Mouse (Mus musculus): ENCODE results near the gene Msx3. TPM values are rescaled to one million over a fixed set of nuclear protein-coding genes. Genes with fewer than 3 reads are reported as not detected.

The Msx3 gene
- polyA plus RNA-seq, 1 experiment from 2014 or later: not detected

- Histone ChIP-seq H3K4me2 (no peak overlapping the region), H3K9me3 (replicated peaks) (no peaks in the 10 kb centered on the region), H3K4me3 (no peak overlapping the region), H3K4me1 (replicated peaks) (no peaks in the 10 kb centered on the region), H3K27ac (no peak overlapping the region), H3K9ac (no peak overlapping the region), H3K27me3 (no peaks in the 10 kb centered on the region), H3K36me3 (peaks cover 16% of the 10 kb centered on the region; the same call in 1 of the 2 replicates)
- 95% methylated on average over 17 of the region's 17 CpGs for WGBS
- ATAC-seq (replicated peaks; ENCODE audit: insufficient number of reproducible peaks, insufficient read depth, low FRiP score, low read depth): no peak
These were observed 37.6 kb downstream of the Msx3 start for GRCm38 (mm10) chr7:140011336-140011735.

DNA sequence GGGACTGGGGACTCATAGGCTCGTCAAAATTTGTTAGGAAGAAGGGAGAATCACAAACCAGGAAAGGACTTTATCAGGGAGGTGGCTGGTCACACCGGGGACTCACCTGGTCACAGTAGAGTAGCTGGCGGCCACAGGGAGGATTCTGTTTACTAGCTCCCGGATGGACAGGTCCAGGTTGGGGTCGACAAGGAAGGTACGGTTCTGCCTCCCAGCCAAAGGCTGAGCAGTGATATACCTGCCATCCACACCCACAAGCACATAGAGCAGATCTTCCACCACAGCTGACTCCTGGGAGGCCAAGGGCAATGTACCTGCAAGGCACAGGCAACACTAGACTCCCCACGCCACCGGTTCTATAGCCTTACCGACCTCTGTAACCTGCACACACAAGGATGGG lies 41.1 kb downstream of the Msx3 start:
- Histone ChIP-seq H3K9ac (no peak overlapping the region), H3K36me3 (peaks cover 33% of the 10 kb centered on the region), H3K4me3 (no peak overlapping the region), H3K27ac (no peak overlapping the region), H3K4me2 (no peak overlapping the region), H3K9me3 (replicated peaks) (no peaks in the 10 kb centered on the region), H3K27me3 (no peaks in the 10 kb centered on the region), H3K4me1 (replicated peaks) (no peaks in the 10 kb centered on the region)
- no peak for ATAC-seq (replicated peaks; ENCODE audit: insufficient number of reproducible peaks, insufficient read depth, low FRiP score, low read depth)
- WGBS: 92% methylated on average over 9 of the region's 9 CpGs

- Histone ChIP-seq H3K27me3 (no peaks in the 10 kb centered on the region), H3K4me1 (replicated peaks) (no peaks in the 10 kb centered on the region), H3K9me3 (replicated peaks) (no peaks in the 10 kb centered on the region), H3K9ac (no peak overlapping the region), H3K36me3 (peaks cover 38% of the 10 kb centered on the region), H3K4me2 (no peak overlapping the region), H3K4me3 (no peak overlapping the region), H3K27ac (no peak overlapping the region)
- ATAC-seq (replicated peaks; ENCODE audit: insufficient number of reproducible peaks, insufficient read depth, low FRiP score, low read depth): no peak
- 90% methylated on average over 9 of the region's 9 CpGs for WGBS
These were observed 41.9 kb downstream of the Msx3 start for GRCm38 (mm10) chr7:140006861-140007611.

DNA sequence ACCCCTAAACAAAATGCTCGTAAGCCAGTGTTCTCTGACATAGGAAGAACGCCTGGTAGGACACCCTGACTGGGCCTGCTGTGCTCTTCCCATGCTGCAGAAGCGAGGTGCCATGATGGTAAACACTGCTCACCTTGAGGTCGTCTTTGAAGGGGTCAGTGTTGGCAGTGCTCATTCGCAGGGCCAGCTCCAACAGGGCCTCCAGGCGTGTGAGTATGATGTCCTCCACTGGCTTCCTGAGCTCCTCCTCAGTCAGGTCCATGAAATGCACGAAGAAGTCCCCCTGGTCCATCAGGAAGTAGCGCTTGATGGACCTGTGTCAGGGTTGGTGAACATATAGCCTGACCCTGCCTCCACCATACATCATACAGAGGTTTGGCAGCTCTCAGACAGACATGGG lies 44.2 kb downstream of the Msx3 start:
- H3K4me3 ChIP-seq: no peak overlapping the region
- H3K4me2 ChIP-seq: no peak overlapping the region
- H3K9ac ChIP-seq: no peak overlapping the region
- peaks cover 55% of the 10 kb centered on the region for H3K36me3 ChIP-seq
- H3K4me1 ChIP-seq (replicated peaks): no peaks in the 10 kb centered on the region
- no peak for ATAC-seq (replicated peaks; ENCODE audit: insufficient number of reproducible peaks, insufficient read depth, low FRiP score, low read depth)
- 89% methylated on average over 8 of the region's 8 CpGs for WGBS
- no peaks in the 10 kb centered on the region for H3K27me3 ChIP-seq
- no peak overlapping the region for H3K27ac ChIP-seq
- H3K9me3 ChIP-seq (replicated peaks): no peaks in the 10 kb centered on the region

DNA sequence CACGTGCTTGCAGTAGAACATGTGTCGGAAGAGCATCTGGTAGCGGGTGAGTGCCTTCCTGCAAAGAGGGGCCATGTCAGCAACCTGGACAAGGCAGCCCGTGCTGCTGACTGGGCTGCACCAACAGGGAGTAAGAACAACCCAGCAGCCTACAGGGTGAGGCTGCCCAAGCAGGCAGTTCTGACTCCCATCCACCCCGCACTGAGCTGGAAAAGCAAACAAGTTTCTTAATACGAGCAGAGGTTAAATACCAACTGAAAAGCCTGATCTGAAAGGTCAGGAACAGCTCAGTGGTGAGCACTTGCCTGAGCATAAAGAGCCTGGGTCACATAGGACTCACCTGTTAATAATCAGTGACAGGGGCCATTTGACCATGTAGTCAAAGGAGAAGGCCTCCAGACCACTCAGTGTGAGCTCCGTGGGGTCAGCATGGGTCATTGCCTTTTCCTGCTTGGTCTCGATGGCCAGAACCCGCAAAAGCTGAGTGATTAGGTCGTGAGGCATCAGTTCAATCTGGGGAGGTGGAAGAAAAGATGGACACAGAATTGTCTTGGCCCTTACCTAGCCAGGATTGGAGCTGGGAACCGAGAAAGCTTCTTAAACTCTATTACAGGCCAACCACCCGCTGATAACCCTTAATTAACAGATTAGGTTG lies 47.7 kb downstream of the Msx3 start:
- H3K4me3 ChIP-seq: no peak overlapping the region
- H3K27me3 ChIP-seq: no peaks in the 10 kb centered on the region
- ATAC-seq (replicated peaks; ENCODE audit: insufficient number of reproducible peaks, insufficient read depth, low FRiP score, low read depth): no peak
- peaks cover 78% of the 10 kb centered on the region for H3K36me3 ChIP-seq
- H3K27ac ChIP-seq: no peak overlapping the region
- no peak overlapping the region for H3K9ac ChIP-seq
- H3K4me2 ChIP-seq: no peak overlapping the region
- no peaks in the 10 kb centered on the region for H3K4me1 ChIP-seq (replicated peaks)
- WGBS: 80% methylated on average over 12 of the region's 12 CpGs
- H3K9me3 ChIP-seq (replicated peaks): no peaks in the 10 kb centered on the region

GRCm38 (mm10) chr7:139998691-139999350 lies 50.1 kb downstream of the Msx3 start:
- Histone ChIP-seq H3K9ac (no peak overlapping the region), H3K4me1 (replicated peaks) (no peaks in the 10 kb centered on the region), H3K4me3 (no peak overlapping the region), H3K27me3 (no peaks in the 10 kb centered on the region), H3K9me3 (replicated peaks) (no peaks in the 10 kb centered on the region), H3K4me2 (no peak overlapping the region), H3K27ac (no peak overlapping the region), H3K36me3 (peaks cover 67% of the 10 kb centered on the region)
- no peak for ATAC-seq (replicated peaks; ENCODE audit: insufficient number of reproducible peaks, insufficient read depth, low FRiP score, low read depth)
- 91% methylated on average over 13 of the region's 13 CpGs for WGBS

Other genes with a start within 250 kb of the Msx3 start
- 0.81 TPM in 1 of 2 replicates, not detected in the other for gene Adgra1, start 214.9 kb downstream of the Msx3 start, polyA plus RNA-seq (2015; fragmentation: Nextera tagmentation; extraction: Ambion mirVana)
- 0.11 and 0.68 TPM in 2 replicates for gene Kndc1, start 154.4 kb downstream of the Msx3 start, polyA plus RNA-seq (2015; fragmentation: Nextera tagmentation; extraction: Ambion mirVana)
- gene Utf1, start 105.3 kb downstream of the Msx3 start, polyA plus RNA-seq (2015; fragmentation: Nextera tagmentation; extraction: Ambion mirVana): 0.60 TPM in 1 of 2 replicates, not detected in the other
- 0.57 TPM in 1 of 2 replicates, not detected in the other for gene 6430531B16Rik, start 70.3 kb downstream of the Msx3 start, polyA plus RNA-seq (2015; fragmentation: Nextera tagmentation; extraction: Ambion mirVana)
- 1.3 and 3.1 TPM in 2 replicates for gene Adam8, start 56.5 kb downstream of the Msx3 start, polyA plus RNA-seq (2015; fragmentation: Nextera tagmentation; extraction: Ambion mirVana)
- gene Zfp511, start 12.7 kb downstream of the Msx3 start, polyA plus RNA-seq (2015; fragmentation: Nextera tagmentation; extraction: Ambion mirVana): 27.6 and 32.0 TPM in 2 replicates
- 27.4 and 37.0 TPM in 2 replicates for gene Tubgcp2, start 12.4 kb downstream of the Msx3 start, polyA plus RNA-seq (2015; fragmentation: Nextera tagmentation; extraction: Ambion mirVana)
- 0.45 and 0.67 TPM in 2 replicates for gene Caly, start 33.5 kb upstream of the Msx3 start, polyA plus RNA-seq (2015; fragmentation: Nextera tagmentation; extraction: Ambion mirVana)
- gene Prap1, start 44.3 kb upstream of the Msx3 start, polyA plus RNA-seq (2015; fragmentation: Nextera tagmentation; extraction: Ambion mirVana): 0.29 TPM in 1 of 2 replicates, not detected in the other
- 79.5 and 107 TPM in 2 replicates for gene Fuom, start 53.4 kb upstream of the Msx3 start, polyA plus RNA-seq (2015; fragmentation: Nextera tagmentation; extraction: Ambion mirVana)
- 11.1 and 11.7 TPM in 2 replicates for gene Paox, start 66.7 kb upstream of the Msx3 start, polyA plus RNA-seq (2015; fragmentation: Nextera tagmentation; extraction: Ambion mirVana)
- 192 and 217 TPM in 2 replicates for gene Echs1, start 67.4 kb upstream of the Msx3 start, polyA plus RNA-seq (2015; fragmentation: Nextera tagmentation; extraction: Ambion mirVana)
- 27.8 and 33.4 TPM in 2 replicates for gene Mtg1, start 88.5 kb upstream of the Msx3 start, polyA plus RNA-seq (2015; fragmentation: Nextera tagmentation; extraction: Ambion mirVana)
- gene Sprn, start 105.8 kb upstream of the Msx3 start, polyA plus RNA-seq (2015; fragmentation: Nextera tagmentation; extraction: Ambion mirVana): 0.05 and 0.36 TPM in 2 replicates
- not detected in 2 replicates for gene Olfr522, start 115.7 kb upstream of the Msx3 start, polyA plus RNA-seq (2015; fragmentation: Nextera tagmentation; extraction: Ambion mirVana)
- gene Olfr523, start 124.1 kb upstream of the Msx3 start, polyA plus RNA-seq (2015; fragmentation: Nextera tagmentation; extraction: Ambion mirVana): not detected in 2 replicates
- gene Olfr524, start 156.9 kb upstream of the Msx3 start, polyA plus RNA-seq (2015; fragmentation: Nextera tagmentation; extraction: Ambion mirVana): 0.06 and 0.42 TPM in 2 replicates
- gene Cd163l1, start 169.2 kb upstream of the Msx3 start, polyA plus RNA-seq (2015; fragmentation: Nextera tagmentation; extraction: Ambion mirVana): 0.87 and 8.2 TPM in 2 replicates
- 0.04 and 0.52 TPM in 2 replicates for gene 5830411N06Rik, start 198.2 kb upstream of the Msx3 start, polyA plus RNA-seq (2015; fragmentation: Nextera tagmentation; extraction: Ambion mirVana)